28 mouse cellular contexts compared by ENCODE assay signal in the genomic region with DNA sequence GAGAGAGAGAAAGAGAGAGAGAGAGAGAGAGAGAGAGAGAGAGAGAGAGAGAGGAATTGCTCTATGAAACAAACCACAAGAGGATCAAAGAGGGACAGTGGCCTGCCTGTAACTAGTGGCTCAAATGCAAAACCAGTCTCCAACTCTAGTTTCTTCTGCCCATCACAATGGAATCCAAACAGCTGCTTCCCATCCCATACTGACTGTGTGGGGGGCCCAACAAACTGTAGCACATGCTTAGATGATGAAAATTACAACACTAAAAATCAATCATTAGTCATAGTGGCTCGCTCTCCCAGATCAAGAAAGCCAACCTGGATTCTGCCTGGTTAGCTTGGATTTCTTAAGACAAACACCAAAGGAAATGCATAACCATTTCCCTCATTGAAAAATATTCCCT. TPM values are rescaled to one million over a fixed set of nuclear protein-coding genes. Genes with fewer than 3 reads are reported as not detected.
"Had no signal": no experiment of that assay in that cellular context is flagged by ENCODE, and none has a peak within 500 bp of the region (broad histone marks: within the 10 kb centered on the region; RNA-seq: fewer than 3 reads in every experiment).

No protein-coding gene starts in this region.

- H3K9ac ChIP-seq: embryonic facial prominence, embryonic 12.5 days; embryonic facial prominence, embryonic 13.5 days; embryonic facial prominence, embryonic 15.5 days; forebrain, embryonic 12.5 days; forebrain, embryonic 13.5 days; forebrain, embryonic 15.5 days; forebrain, postnatal 0 days had no signal

- ATAC-seq: forebrain, embryonic 13.5 days; forebrain, embryonic 14.5 days; forebrain, embryonic 15.5 days; forebrain, embryonic 16.5 days; forebrain, postnatal 0 days had no signal

- H3K4me2 ChIP-seq: embryonic facial prominence, embryonic 12.5 days; embryonic facial prominence, embryonic 13.5 days; embryonic facial prominence, embryonic 15.5 days; forebrain, embryonic 12.5 days; forebrain, embryonic 13.5 days; forebrain, embryonic 15.5 days had no signal

- H3K27me3 ChIP-seq: embryonic facial prominence, embryonic 12.5 days; embryonic facial prominence, embryonic 13.5 days; embryonic facial prominence, embryonic 15.5 days; forebrain, embryonic 13.5 days; forebrain, embryonic 15.5 days had no signal

- DNase-seq: cerebellum, adult 18-20 months; cerebellum, adult 2 months; cerebellum, adult 8-10 months; cerebellum, adult 9-10 months; cerebellum, adult 9-11 months; cerebellum, postnatal 10 days; cerebellum, postnatal 14 days; cerebellum, postnatal 25 days; cerebellum, postnatal 36 days; embryo, embryonic 11 days; forebrain, postnatal 0 days; gastrocnemius, adult 2 months; gastrocnemius, postnatal 10 days; gastrocnemius, postnatal 14 days; gastrocnemius, postnatal 25 days; gastrocnemius, postnatal 36 days; heart, adult 11 months had no signal

- H3K27ac ChIP-seq: embryonic facial prominence, embryonic 10.5 days; embryonic facial prominence, embryonic 12.5 days; embryonic facial prominence, embryonic 13.5 days; embryonic facial prominence, embryonic 15.5 days; forebrain, embryonic 10.5 days; forebrain, embryonic 12.5 days; forebrain, embryonic 13.5 days; forebrain, embryonic 15.5 days; gastrocnemius, adult 2 months had no signal

- H3K4me3 ChIP-seq: embryonic facial prominence, embryonic 10.5 days; embryonic facial prominence, embryonic 12.5 days; embryonic facial prominence, embryonic 13.5 days; embryonic facial prominence, embryonic 15.5 days; erythroblast, embryonic 14.5 days; forebrain, embryonic 10.5 days; forebrain, embryonic 12.5 days; forebrain, embryonic 13.5 days; forebrain, embryonic 15.5 days; gastrocnemius, adult 2 months had no signal

- H3K36me3 ChIP-seq: forebrain, embryonic 15.5 days had no signal

- H3K9me3 ChIP-seq: embryonic facial prominence, embryonic 10.5 days; embryonic facial prominence, embryonic 12.5 days; embryonic facial prominence, embryonic 13.5 days; embryonic facial prominence, embryonic 15.5 days; forebrain, embryonic 10.5 days; forebrain, embryonic 12.5 days; forebrain, embryonic 13.5 days; forebrain, embryonic 15.5 days had no signal

RNA-seq across cellular contexts. Expression of a gene that starts 15.0 kb away (rescaled TPM):
- polyA plus RNA-seq: erythroblast, embryonic 14.5 days had no signal
